Comparison of ENCODE assay signal across 8 mouse cellular contexts in genomic region chr4:123200771-123201185, GRCm38 (mm10). TPM values are rescaled to one million over a fixed set of nuclear protein-coding genes. Genes with fewer than 3 reads are reported as not detected.
A peak's percentile ranks its signal among the peaks of the same experiment; 100 is the strongest.
DNase-seq lines count a peak whose midpoint lies in the region; ATAC-seq and TF ChIP-seq lines count a peak whose summit lies in the region.

No protein-coding gene starts in this region.

- H3K27me3 ChIP-seq in intestine, embryonic 16.5 days (replicated peaks; ENCODE audit: control insufficient read depth, insufficient read depth, low read length) = peaks cover 26% of the 10 kb centered on the region
- H3K27me3 ChIP-seq in limb, embryonic 14.5 days (ENCODE audit: control insufficient read depth, insufficient read depth, low read length) = peaks cover 32% of the 10 kb centered on the region
- peaks cover 19% of the 10 kb centered on the region; the same call in 1 of the 2 replicates for H3K27me3 ChIP-seq in midbrain, embryonic 15.5 days (replicated peaks)
- peaks cover 39% of the 10 kb centered on the region for H3K27me3 ChIP-seq in stomach, embryonic 16.5 days (ENCODE audit: control insufficient read depth, insufficient read depth, low read length)

- no peaks in the 10 kb centered on the region for H3K9me3 ChIP-seq in intestine, embryonic 16.5 days (ENCODE audit: control insufficient read depth, low read length)
- H3K9me3 ChIP-seq in limb, embryonic 14.5 days (ENCODE audit: control insufficient read depth, low read length) = no peaks in the 10 kb centered on the region
- H3K9me3 ChIP-seq in midbrain, embryonic 15.5 days = no peaks in the 10 kb centered on the region
- H3K9me3 ChIP-seq in stomach, embryonic 16.5 days (replicated peaks; ENCODE audit: control insufficient read depth, low read length) = no peaks in the 10 kb centered on the region

- intact Hi-C loops in gastrocnemius, postnatal 14 days (cut with DNase I; ENCODE audit: low total_unique reads) = loop anchor here (5.0 kb wide), 1 partner anchor 43 kb away; no protein-coding TSS in a partner anchor

- H3K4me3 ChIP-seq in intestine, embryonic 16.5 days (ENCODE audit: low read length) = peak overlapping the region; percentile 44
- peak overlapping the region; percentile 41 for H3K4me3 ChIP-seq in limb, embryonic 14.5 days (replicated peaks; ENCODE audit: low read length)
- H3K4me3 ChIP-seq in midbrain, embryonic 15.5 days = peak overlapping the region; percentile 34
- H3K4me3 ChIP-seq in stomach, embryonic 16.5 days (replicated peaks; ENCODE audit: low read length) = peak overlapping the region; percentile 47

- no peaks in the 10 kb centered on the region for H3K36me3 ChIP-seq in intestine, embryonic 16.5 days (ENCODE audit: control insufficient read depth, insufficient read depth, low read length)
- no peaks in the 10 kb centered on the region for H3K36me3 ChIP-seq in limb, embryonic 14.5 days (ENCODE audit: control insufficient read depth, insufficient read depth, low read length)
- no peaks in the 10 kb centered on the region for H3K36me3 ChIP-seq in midbrain, embryonic 15.5 days (replicated peaks)
- H3K36me3 ChIP-seq in stomach, embryonic 16.5 days (ENCODE audit: control insufficient read depth, insufficient read depth, low read length) = no peaks in the 10 kb centered on the region

- DNase-seq in spleen, postnatal 10 days (ENCODE audit: low spot score in 2 of 2) = peak; percentile 24 to 67
- no peak for DNase-seq in spleen, postnatal 36 days (ENCODE audit: low spot score in 2 of 2)
- DNase-seq in cerebellum, postnatal 36 days = peak; percentile 82 to 84
- DNase-seq in gastrocnemius, postnatal 14 days = peak; percentile 72
- DNase-seq in limb, embryonic 14.5 days (ENCODE audit: low spot score) = peak; percentile 48

- H3K27ac ChIP-seq in intestine, embryonic 16.5 days (ENCODE audit: low read length) = no peak overlapping the region
- H3K27ac ChIP-seq in limb, embryonic 14.5 days (replicated peaks; ENCODE audit: low read depth, low read length) = no peak overlapping the region
- no peak overlapping the region for H3K27ac ChIP-seq in midbrain, embryonic 15.5 days
- no peak overlapping the region for H3K27ac ChIP-seq in stomach, embryonic 16.5 days (ENCODE audit: low read length)

- peak; percentile 78 for ATAC-seq in intestine, embryonic 16.5 days
- ATAC-seq in limb, embryonic 14.5 days (ENCODE audit: low FRiP score, low read depth) = no peak; the same call in 1 of the 2 replicates
- peak; percentile 73 for ATAC-seq in midbrain, embryonic 15.5 days (replicated peaks)
- ATAC-seq in stomach, embryonic 16.5 days (ENCODE audit: insufficient read depth, low FRiP score) = peak; percentile 30; the same call in 1 of the 2 replicates

- no peak for TF ChIP-seq POLR2A in limb, embryonic 14.5 days (IDR thresholded peaks at IDR 0.05; ENCODE audit: borderline replicate concordance, extremely low read depth, insufficient read depth, insufficient read length)

- 5% methylated on average over 15 of the region's 15 CpGs for WGBS in intestine, embryonic 16.5 days
- under 1% methylated on average over 15 of the region's 15 CpGs for WGBS in limb, embryonic 14.5 days
- WGBS in midbrain, embryonic 15.5 days = 3% methylated on average over 15 of the region's 15 CpGs
- WGBS in stomach, embryonic 16.5 days = 5% methylated on average over 15 of the region's 15 CpGs

- H3K4me1 ChIP-seq in intestine, embryonic 16.5 days (ENCODE audit: control insufficient read depth, insufficient read depth, low read length) = peaks cover 10% of the 10 kb centered on the region
- peaks cover 7% of the 10 kb centered on the region; the same call in 1 of the 2 replicates for H3K4me1 ChIP-seq in limb, embryonic 14.5 days (ENCODE audit: control insufficient read depth, insufficient read depth, low read length)
- peaks cover 14% of the 10 kb centered on the region for H3K4me1 ChIP-seq in midbrain, embryonic 15.5 days
- peaks cover 6% of the 10 kb centered on the region; the same call in 1 of the 2 replicates for H3K4me1 ChIP-seq in stomach, embryonic 16.5 days (ENCODE audit: control insufficient read depth, insufficient read depth, low read length)

- H3K9ac ChIP-seq in intestine, embryonic 16.5 days (ENCODE audit: low read depth, low read length) = peak overlapping the region; percentile 50; the same call in 1 of the 2 replicates
- H3K9ac ChIP-seq in limb, embryonic 14.5 days (ENCODE audit: low read depth, low read length, severe bottlenecking) = no peak overlapping the region
- H3K9ac ChIP-seq in midbrain, embryonic 15.5 days = peak overlapping the region; percentile 40; the same call in 1 of the 2 replicates
- no peak overlapping the region; the same call in 1 of the 2 replicates for H3K9ac ChIP-seq in stomach, embryonic 16.5 days (ENCODE audit: low read length)

- H3K4me2 ChIP-seq in intestine, embryonic 16.5 days (ENCODE audit: low read depth, low read length) = peak overlapping the region; percentile 88
- peak overlapping the region; percentile 85 for H3K4me2 ChIP-seq in limb, embryonic 14.5 days (replicated peaks; ENCODE audit: low read depth, low read length, severe bottlenecking)
- H3K4me2 ChIP-seq in midbrain, embryonic 15.5 days = peak overlapping the region; percentile 78
- H3K4me2 ChIP-seq in stomach, embryonic 16.5 days (ENCODE audit: low read depth, low read length) = peak overlapping the region; percentile 85

RNA-seq across cellular contexts. Expression of gene Nt5c1a, which starts 0.5 kb away (rescaled TPM):
- 10 to 100 TPM in 1 of 2 experiments, 1 to 10 TPM in 1; 7.9 to 10.7 TPM for total RNA-seq in gastrocnemius, postnatal 14 days (2021)
- polyA plus RNA-seq in intestine, embryonic 16.5 days (2015; fragmentation: Nextera tagmentation; extraction: Ambion mirVana) = not detected in 2 replicates
- polyA plus RNA-seq in limb, embryonic 14.5 days (2012; rRNA removed) = 0.05 TPM in 1 of 2 replicates, not detected in the other
- polyA plus RNA-seq in limb, embryonic 14.5 days (2014; fragmentation: Nextera tagmentation; extraction: Ambion mirVana) = not detected in 2 replicates
- polyA plus RNA-seq in midbrain, embryonic 15.5 days (2015; fragmentation: Nextera tagmentation; extraction: Ambion mirVana) = 0.32 TPM in 1 of 2 replicates, not detected in the other
- not detected in 2 replicates for polyA plus RNA-seq in stomach, embryonic 16.5 days (2015; fragmentation: Nextera tagmentation; extraction: Ambion mirVana)

RNA-seq across cellular contexts. Expression of gene Hpcal4, which starts 17.8 kb away (rescaled TPM):
- total RNA-seq in gastrocnemius, postnatal 14 days (2021) = under 1 TPM; 0.06 to 0.07 TPM
- polyA plus RNA-seq in intestine, embryonic 16.5 days (2015; fragmentation: Nextera tagmentation; extraction: Ambion mirVana) = 3.4 TPM in 2 replicates
- polyA plus RNA-seq in limb, embryonic 14.5 days (2012; rRNA removed) = 0.12 and 0.34 TPM in 2 replicates
- polyA plus RNA-seq in limb, embryonic 14.5 days (2014; fragmentation: Nextera tagmentation; extraction: Ambion mirVana) = 0.26 and 1.1 TPM in 2 replicates
- 48.0 and 52.8 TPM in 2 replicates for polyA plus RNA-seq in midbrain, embryonic 15.5 days (2015; fragmentation: Nextera tagmentation; extraction: Ambion mirVana)
- polyA plus RNA-seq in stomach, embryonic 16.5 days (2015; fragmentation: Nextera tagmentation; extraction: Ambion mirVana) = 3.8 and 4.2 TPM in 2 replicates

RNA-seq across cellular contexts. Expression of gene Heyl, which starts 32.6 kb away (rescaled TPM):
- total RNA-seq in gastrocnemius, postnatal 14 days (2021) = 10 to 100 TPM; 11.8 to 18.1 TPM
- 10.7 and 12.0 TPM in 2 replicates for polyA plus RNA-seq in intestine, embryonic 16.5 days (2015; fragmentation: Nextera tagmentation; extraction: Ambion mirVana)
- polyA plus RNA-seq in limb, embryonic 14.5 days (2012; rRNA removed) = 8.9 and 11.1 TPM in 2 replicates
- 9.6 and 13.2 TPM in 2 replicates for polyA plus RNA-seq in limb, embryonic 14.5 days (2014; fragmentation: Nextera tagmentation; extraction: Ambion mirVana)
- polyA plus RNA-seq in midbrain, embryonic 15.5 days (2015; fragmentation: Nextera tagmentation; extraction: Ambion mirVana) = 6.9 and 7.0 TPM in 2 replicates
- polyA plus RNA-seq in stomach, embryonic 16.5 days (2015; fragmentation: Nextera tagmentation; extraction: Ambion mirVana) = 18.5 and 21.3 TPM in 2 replicates

Comparison
In these comparisons a context has a peak if more than half of its experiments do, and no peak if none do; other contexts are left out.
1. DNase-seq: peak in spleen, postnatal 10 days (2 of 2), cerebellum, postnatal 36 days (2 of 2), gastrocnemius, postnatal 14 days (single experiment) and limb, embryonic 14.5 days (single experiment); none in spleen, postnatal 36 days (0 of 2).
2. H3K9ac ChIP-seq: peak in intestine, embryonic 16.5 days (single experiment) and midbrain, embryonic 15.5 days (single experiment); none in limb, embryonic 14.5 days (single experiment) and stomach, embryonic 16.5 days (single experiment).
3. Peak in every context shown above with its lines, with median percentiles within 50 percentile points of each other: H3K4me2 ChIP-seq and H3K4me3 ChIP-seq.